Mouse (Mus musculus) midbrain, embryonic 10.5 days (tissue): ENCODE measurements around the gene Atg101. TPM values are rescaled to one million over a fixed set of nuclear protein-coding genes. Genes with fewer than 3 reads are reported as not detected.
"Not testable (repeated sequence)": the region's sequence is repeated elsewhere in the genome, so short reads cannot be mapped to it uniquely, and the experiment has no call there.

Experiments
- DNase-seq: peaks from one replicate; pipeline ENCODE4 v3.0.0-alpha.2; 2017; ENCODE audit warnings: low spot score
- H3K27ac ChIP-seq: fragments of 300-500 bp; sonication (generic); replicated peaks from 2 replicates; pipeline ENCODE4 v1.5.1; 2016; ENCODE audit warnings: mild to moderate bottlenecking
- H3K27me3 ChIP-seq: fragments of 300-500 bp; sonication (generic); 2 replicates; pipeline ENCODE4 v1.6.1; 2016; ENCODE audit warnings: low read depth, mild to moderate bottlenecking; ENCODE audit not compliant: poor library complexity, severe bottlenecking
- H3K36me3 ChIP-seq: fragments of 300-500 bp; sonication (generic); 2 replicates; pipeline ENCODE4 v1.6.1; 2016; ENCODE audit warnings: mild to moderate bottlenecking, moderate library complexity
- H3K4me1 ChIP-seq: fragments of 300-500 bp; sonication (generic); 2 replicates; pipeline ENCODE4 v1.6.1; 2016
- H3K4me3 ChIP-seq: fragments of 300-500 bp; sonication (generic); 2 replicates; pipeline ENCODE4 v1.5.1; 2016; ENCODE audit warnings: mild to moderate bottlenecking, moderate library complexity
- H3K9me3 ChIP-seq: fragments of 300-500 bp; sonication (generic); replicated peaks from 2 replicates; pipeline ENCODE4 v1.6.1; 2016; ENCODE audit warnings: mild to moderate bottlenecking
- WGBS: fragments of 180-500 bp; shearing (Covaris S2); methylation state at CpG from one replicate; pipeline ENCODE4 v1.1.7; 2016; 5-methylcytosine and 5-hydroxymethylcytosine counted together
- polyA plus RNA-seq: library from polyadenylated mRNA; unstranded; fragments of >200 nt; fragmentation: Nextera tagmentation; extraction: Ambion mirVana; gene quantifications from 2 replicates; pipeline ENCODE4 v1.2.1, GENCODE M21; 2016

Atg101 gene
- polyA plus RNA-seq, 1 experiment from 2014 or later = 80.8 TPM

- not testable (repeated sequence) for H3K27ac ChIP-seq, H3K27me3 ChIP-seq, H3K36me3 ChIP-seq, H3K9me3 ChIP-seq, H3K4me3 ChIP-seq, DNase-seq, H3K4me1 ChIP-seq
Measured at GRCm38 (mm10) chr15:101324409-101324808, 40.3 kb downstream of the Atg101 start.

GRCm38 (mm10) chr15:101325991-101326534 is 42.0 kb downstream of the Atg101 start:
- Histone ChIP-seq H3K9me3 (no peaks in the 10 kb centered on the region), H3K27ac (no peak overlapping the region), H3K36me3 (no peaks in the 10 kb centered on the region), H3K4me3 (no peak overlapping the region), H3K4me1 (peaks cover 10% of the 10 kb centered on the region), H3K27me3 (no peaks in the 10 kb centered on the region)
- no peak for DNase-seq
- 39% methylated on average over 10 of the region's 10 CpGs for WGBS

DNA sequence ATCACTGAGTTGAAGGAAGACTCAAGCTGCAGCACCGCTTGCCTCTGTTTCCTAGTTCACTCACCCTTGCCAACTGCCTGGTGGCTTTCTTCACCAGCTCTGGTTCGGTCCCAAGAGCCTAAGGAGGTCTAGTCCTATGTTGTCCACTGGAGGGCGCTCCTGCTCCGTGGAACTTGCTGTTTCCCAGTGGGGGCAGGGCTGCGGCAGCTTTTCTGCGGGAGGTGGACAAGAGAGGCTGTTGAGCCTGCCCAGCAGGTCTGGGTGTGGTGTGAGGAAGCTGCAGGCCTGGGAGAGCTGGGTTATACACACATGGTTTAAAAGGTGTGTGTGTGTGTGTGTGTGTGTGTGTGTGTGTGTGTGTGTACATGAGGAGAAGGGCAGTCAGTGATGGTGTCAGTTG is 43.2 kb downstream of the Atg101 start:
- Histone ChIP-seq H3K9me3 (no peaks in the 10 kb centered on the region), H3K4me3 (no peak overlapping the region), H3K36me3 (no peaks in the 10 kb centered on the region), H3K4me1 (peaks cover 10% of the 10 kb centered on the region), H3K27ac (no peak overlapping the region), H3K27me3 (no peaks in the 10 kb centered on the region)
- DNase-seq = peak; percentile 80
- WGBS = 6% methylated on average over 6 of the region's 6 CpGs

GRCm38 (mm10) chr15:101328876-101329563 is 44.9 kb downstream of the Atg101 start:
- Histone ChIP-seq H3K4me1 (peaks cover 10% of the 10 kb centered on the region), H3K9me3 (no peaks in the 10 kb centered on the region), H3K27me3 (no peaks in the 10 kb centered on the region), H3K27ac (no peak overlapping the region), H3K36me3 (no peaks in the 10 kb centered on the region), H3K4me3 (no peak overlapping the region)
- WGBS = 62% methylated on average over 3 of the region's 3 CpGs
- DNase-seq = no peak

DNA sequence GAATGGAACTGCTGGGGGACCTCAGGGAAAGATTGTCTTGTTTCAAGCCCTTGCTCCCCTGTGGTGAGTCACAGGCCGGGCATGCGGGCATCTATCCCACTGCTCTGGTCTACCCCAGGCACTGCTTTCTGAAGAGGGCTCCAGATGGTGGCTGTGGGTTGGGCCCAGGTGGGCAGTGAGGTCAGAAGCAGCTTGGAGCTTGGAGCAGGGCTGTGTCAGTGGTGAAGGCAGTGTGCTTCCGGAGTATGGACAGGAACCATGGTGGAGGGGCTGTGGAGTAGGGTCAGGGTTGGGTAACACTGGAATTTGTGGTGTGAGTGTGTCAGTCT is 45.5 kb downstream of the Atg101 start:
- Histone ChIP-seq H3K4me1 (peaks cover 10% of the 10 kb centered on the region), H3K4me3 (no peak overlapping the region), H3K36me3 (no peaks in the 10 kb centered on the region), H3K27me3 (no peaks in the 10 kb centered on the region), H3K9me3 (no peaks in the 10 kb centered on the region), H3K27ac (no peak overlapping the region)
- DNase-seq = no peak
- 61% methylated on average over 3 of the region's 3 CpGs for WGBS

- Histone ChIP-seq H3K27ac (no peak overlapping the region), H3K9me3 (no peaks in the 10 kb centered on the region), H3K36me3 (no peaks in the 10 kb centered on the region), H3K4me3 (no peak overlapping the region), H3K27me3 (no peaks in the 10 kb centered on the region), H3K4me1 (peaks cover 9% of the 10 kb centered on the region)
- DNase-seq = no peak
- WGBS = 88% methylated on average over 4 of the region's 4 CpGs
Measured at GRCm38 (mm10) chr15:101331090-101331489, 47.0 kb downstream of the Atg101 start.

DNA sequence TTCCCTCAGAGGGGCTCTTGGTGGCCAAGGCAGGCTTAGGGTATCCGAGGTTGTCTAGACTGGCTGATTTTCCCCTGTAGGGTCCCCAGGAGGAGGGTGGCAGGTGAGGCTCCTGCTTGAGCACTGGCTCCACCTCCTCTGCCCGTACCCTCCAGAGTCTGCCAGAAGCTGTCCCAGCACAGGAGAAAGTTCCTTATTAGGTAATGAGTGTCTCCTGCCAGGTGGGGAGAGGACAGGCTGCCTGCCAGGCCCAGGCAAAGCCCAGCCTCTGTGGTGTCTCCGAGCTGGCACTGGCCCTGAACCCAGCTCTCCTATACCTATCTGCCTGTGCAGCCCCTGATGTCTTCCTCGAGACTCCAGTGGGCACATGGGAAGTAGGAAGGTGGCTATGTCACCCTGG is 48.3 kb downstream of the Atg101 start:
- Histone ChIP-seq H3K27ac (no peak overlapping the region), H3K4me1 (peaks cover 18% of the 10 kb centered on the region), H3K36me3 (no peaks in the 10 kb centered on the region), H3K4me3 (no peak overlapping the region), H3K27me3 (peaks cover 10% of the 10 kb centered on the region; the same call in 1 of the 2 replicates), H3K9me3 (no peaks in the 10 kb centered on the region)
- DNase-seq = no peak
- 63% methylated on average over 4 of the region's 4 CpGs for WGBS

DNA sequence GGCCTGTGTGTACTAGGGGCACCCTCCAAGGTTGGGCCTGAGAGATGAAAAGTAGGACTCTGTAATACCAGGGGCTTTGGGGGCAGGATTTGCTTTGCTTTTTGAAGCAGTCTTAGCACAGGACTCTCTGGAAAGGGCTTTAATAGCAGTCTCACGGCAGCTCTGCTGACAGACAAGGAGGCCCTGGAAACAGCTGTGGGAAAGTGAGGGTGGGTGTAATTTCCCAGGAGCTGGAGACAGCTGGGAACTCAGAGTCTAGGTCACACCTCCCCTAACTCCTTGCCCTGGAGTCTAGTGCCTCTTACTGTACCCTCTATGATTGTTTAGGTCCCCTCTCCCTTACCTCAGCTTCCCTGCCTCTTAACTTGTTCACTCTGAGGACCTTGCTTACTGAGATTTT is 49.1 kb downstream of the Atg101 start:
- Histone ChIP-seq H3K27ac (no peak overlapping the region), H3K4me3 (no peak overlapping the region), H3K36me3 (no peaks in the 10 kb centered on the region), H3K4me1 (peaks cover 18% of the 10 kb centered on the region), H3K27me3 (peaks cover 10% of the 10 kb centered on the region; the same call in 1 of the 2 replicates), H3K9me3 (no peaks in the 10 kb centered on the region)
- DNase-seq = no peak
- WGBS = 48% methylated on average over 1 of the region's 1 CpGs

GRCm38 (mm10) chr15:101333648-101334047 is 49.6 kb downstream of the Atg101 start:
- no peaks in the 10 kb centered on the region for H3K36me3 ChIP-seq
- no peak overlapping the region for H3K27ac ChIP-seq
- H3K27me3 ChIP-seq = peaks cover 10% of the 10 kb centered on the region; the same call in 1 of the 2 replicates
- H3K4me1 ChIP-seq = peaks cover 18% of the 10 kb centered on the region
- H3K4me3 ChIP-seq = no peak overlapping the region
- H3K9me3 ChIP-seq = no peaks in the 10 kb centered on the region
- DNase-seq = no peak
- 64% methylated on average over 4 of the region's 4 CpGs for WGBS

GRCm38 (mm10) chr15:101336474-101337174 is 52.6 kb downstream of the Atg101 start:
- WGBS = 48% methylated on average over 24 of the region's 24 CpGs
- DNase-seq = no peak
- H3K4me1 ChIP-seq = peaks cover 10% of the 10 kb centered on the region; the same call in 1 of the 2 replicates
- no peak overlapping the region for H3K27ac ChIP-seq
- H3K9me3 ChIP-seq = no peaks in the 10 kb centered on the region
- peaks cover 10% of the 10 kb centered on the region; the same call in 1 of the 2 replicates for H3K27me3 ChIP-seq
- no peak overlapping the region for H3K4me3 ChIP-seq
- no peaks in the 10 kb centered on the region for H3K36me3 ChIP-seq

DNA sequence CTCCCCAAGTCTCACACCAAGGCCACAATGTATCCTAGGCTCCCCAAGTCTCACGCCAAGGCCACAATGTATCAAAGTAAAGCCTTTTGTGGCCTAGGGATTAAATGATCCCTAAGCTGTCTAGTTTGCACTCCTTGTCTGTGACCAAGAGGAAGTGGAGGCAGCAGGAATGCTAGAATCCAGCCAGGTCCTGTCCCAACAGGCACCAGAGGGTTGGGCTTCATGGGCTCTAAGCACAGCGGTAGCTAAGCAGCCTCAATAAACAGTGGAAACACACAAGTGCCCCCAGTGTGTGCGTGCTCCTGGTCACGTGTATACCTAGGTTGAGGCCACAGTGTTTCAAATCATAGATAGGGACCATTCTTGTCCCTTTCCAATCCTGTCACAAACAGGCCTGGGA is 54.3 kb downstream of the Atg101 start:
- H3K27ac ChIP-seq = no peak overlapping the region
- 76% methylated on average over 4 of the region's 4 CpGs for WGBS

GRCm38 (mm10) chr15:101339537-101339936 is 55.5 kb downstream of the Atg101 start:
- DNase-seq = peak; percentile 82
- Histone ChIP-seq H3K4me1 (peaks cover 10% of the 10 kb centered on the region; the same call in 1 of the 2 replicates), H3K9me3 (no peaks in the 10 kb centered on the region), H3K27ac (no peak overlapping the region; the same call in 1 of the 2 replicates), H3K36me3 (no peaks in the 10 kb centered on the region), H3K27me3 (peaks cover 10% of the 10 kb centered on the region; the same call in 1 of the 2 replicates), H3K4me3 (no peak overlapping the region)
- WGBS = 0% methylated on average over 2 of the region's 2 CpGs

More for the DNA sequence above, 54.3 kb downstream of the Atg101 start:
- Histone ChIP-seq H3K9me3 (no peaks in the 10 kb centered on the region), H3K27me3 (peaks cover 10% of the 10 kb centered on the region; the same call in 1 of the 2 replicates), H3K4me3 (no peak overlapping the region), H3K4me1 (peaks cover 10% of the 10 kb centered on the region; the same call in 1 of the 2 replicates), H3K36me3 (no peaks in the 10 kb centered on the region)
- DNase-seq = no peak
